Mouse (Mus musculus): Measurements from ENCODE around the gene Lancl2. TPM values are rescaled to one million over a fixed set of nuclear protein-coding genes. Genes with fewer than 3 reads are reported as not detected.

The Lancl2 gene
- polyA plus RNA-seq, 1 experiment from 2014 or later = 19.5 TPM

- Histone ChIP-seq H3K4me3 (replicated peaks) (no peak overlapping the region), H3K9ac (no peak overlapping the region), H3K4me1 (replicated peaks) (no peaks in the 10 kb centered on the region), H3K27ac (no peak overlapping the region), H3K9me3 (no peaks in the 10 kb centered on the region), H3K4me2 (replicated peaks) (no peak overlapping the region), H3K36me3 (no peaks in the 10 kb centered on the region), H3K27me3 (replicated peaks) (no peaks in the 10 kb centered on the region)
- WGBS = 92% methylated on average over 1 of the region's 1 CpGs
- ATAC-seq = no peak
Observed at GRCm38 (mm10) chr6:57773792-57774191, 71.5 kb downstream of the Lancl2 start.

GRCm38 (mm10) chr6:57780359-57780758 is 78.0 kb downstream of the Lancl2 start:
- no peaks in the 10 kb centered on the region for H3K27me3 ChIP-seq (replicated peaks)
- ATAC-seq = peak; percentile 96
- WGBS = 73% methylated on average over 3 of the region's 3 CpGs
- H3K4me3 ChIP-seq (replicated peaks) = no peak overlapping the region
- H3K36me3 ChIP-seq = no peaks in the 10 kb centered on the region
- H3K9me3 ChIP-seq = no peaks in the 10 kb centered on the region
- H3K9ac ChIP-seq = no peak overlapping the region
- no peak overlapping the region for H3K4me2 ChIP-seq (replicated peaks)
- no peak overlapping the region for H3K27ac ChIP-seq
- no peaks in the 10 kb centered on the region for H3K4me1 ChIP-seq (replicated peaks)

GRCm38 (mm10) chr6:57782658-57783057 is 80.3 kb downstream of the Lancl2 start:
- H3K4me3 ChIP-seq (replicated peaks) = no peak overlapping the region
- WGBS = 90% methylated on average over 1 of the region's 1 CpGs
- H3K27ac ChIP-seq = no peak overlapping the region
- H3K36me3 ChIP-seq = no peaks in the 10 kb centered on the region
- no peaks in the 10 kb centered on the region for H3K9me3 ChIP-seq
- H3K4me2 ChIP-seq (replicated peaks) = no peak overlapping the region
- no peaks in the 10 kb centered on the region for H3K27me3 ChIP-seq (replicated peaks)
- no peak for ATAC-seq
- H3K4me1 ChIP-seq (replicated peaks) = no peaks in the 10 kb centered on the region
- no peak overlapping the region for H3K9ac ChIP-seq

GRCm38 (mm10) chr6:57784251-57784650 is 81.9 kb downstream of the Lancl2 start:
- no peak overlapping the region for H3K27ac ChIP-seq
- ATAC-seq = no peak
- H3K4me3 ChIP-seq (replicated peaks) = no peak overlapping the region
- WGBS = 82% methylated on average over 1 of the region's 1 CpGs
- no peak overlapping the region for H3K4me2 ChIP-seq (replicated peaks)
- no peaks in the 10 kb centered on the region for H3K27me3 ChIP-seq (replicated peaks)
- H3K9ac ChIP-seq = no peak overlapping the region
- H3K9me3 ChIP-seq = no peaks in the 10 kb centered on the region
- no peaks in the 10 kb centered on the region for H3K36me3 ChIP-seq
- H3K4me1 ChIP-seq (replicated peaks) = no peaks in the 10 kb centered on the region

GRCm38 (mm10) chr6:57787376-57787775 is 85.0 kb downstream of the Lancl2 start:
- H3K36me3 ChIP-seq = no peaks in the 10 kb centered on the region
- no peak for ATAC-seq
- no peak overlapping the region for H3K9ac ChIP-seq
- H3K27ac ChIP-seq = no peak overlapping the region
- H3K9me3 ChIP-seq = no peaks in the 10 kb centered on the region
- no peak overlapping the region for H3K4me3 ChIP-seq (replicated peaks)
- H3K4me1 ChIP-seq (replicated peaks) = no peaks in the 10 kb centered on the region
- WGBS = 90% methylated on average over 6 of the region's 6 CpGs
- H3K27me3 ChIP-seq (replicated peaks) = no peaks in the 10 kb centered on the region
- no peak overlapping the region for H3K4me2 ChIP-seq (replicated peaks)

Other genes starting within 250 kb of the Lancl2 start
- 4.1 and 4.4 TPM in 2 replicates for gene Ppm1k, start 167.1 kb upstream of the Lancl2 start, polyA plus RNA-seq (2015; fragmentation: Nextera tagmentation; extraction: Ambion mirVana)
- 1.8 and 2.6 TPM in 2 replicates for gene Herc6, start 121.5 kb upstream of the Lancl2 start, polyA plus RNA-seq (2015; fragmentation: Nextera tagmentation; extraction: Ambion mirVana)
- gene Pyurf, start 10.5 kb upstream of the Lancl2 start, polyA plus RNA-seq (2015; fragmentation: Nextera tagmentation; extraction: Ambion mirVana) = 19.4 and 21.9 TPM in 2 replicates
- gene Vopp1, start 122.6 kb downstream of the Lancl2 start, polyA plus RNA-seq (2015; fragmentation: Nextera tagmentation; extraction: Ambion mirVana) = 30.9 and 32.3 TPM in 2 replicates
- gene Vmn1r21, start 147.8 kb downstream of the Lancl2 start, polyA plus RNA-seq (2015; fragmentation: Nextera tagmentation; extraction: Ambion mirVana) = not detected in 2 replicates
- gene Vmn1r22, start 205.5 kb downstream of the Lancl2 start, polyA plus RNA-seq (2015; fragmentation: Nextera tagmentation; extraction: Ambion mirVana) = not detected in 2 replicates
- not detected in 2 replicates for gene Vmn1r23, start 224.3 kb downstream of the Lancl2 start, polyA plus RNA-seq (2015; fragmentation: Nextera tagmentation; extraction: Ambion mirVana)

Measured in intestine, embryonic 15.5 days (tissue).